Mouse (Mus musculus): ENCODE measurements at regions not wholly inside any gene's neighbourhood (a gene's known extent, or its start where the extent isn't known, plus 50 kb on each side); places are given as distances from the start of the nearest gene placed in this dataset.

DNA sequence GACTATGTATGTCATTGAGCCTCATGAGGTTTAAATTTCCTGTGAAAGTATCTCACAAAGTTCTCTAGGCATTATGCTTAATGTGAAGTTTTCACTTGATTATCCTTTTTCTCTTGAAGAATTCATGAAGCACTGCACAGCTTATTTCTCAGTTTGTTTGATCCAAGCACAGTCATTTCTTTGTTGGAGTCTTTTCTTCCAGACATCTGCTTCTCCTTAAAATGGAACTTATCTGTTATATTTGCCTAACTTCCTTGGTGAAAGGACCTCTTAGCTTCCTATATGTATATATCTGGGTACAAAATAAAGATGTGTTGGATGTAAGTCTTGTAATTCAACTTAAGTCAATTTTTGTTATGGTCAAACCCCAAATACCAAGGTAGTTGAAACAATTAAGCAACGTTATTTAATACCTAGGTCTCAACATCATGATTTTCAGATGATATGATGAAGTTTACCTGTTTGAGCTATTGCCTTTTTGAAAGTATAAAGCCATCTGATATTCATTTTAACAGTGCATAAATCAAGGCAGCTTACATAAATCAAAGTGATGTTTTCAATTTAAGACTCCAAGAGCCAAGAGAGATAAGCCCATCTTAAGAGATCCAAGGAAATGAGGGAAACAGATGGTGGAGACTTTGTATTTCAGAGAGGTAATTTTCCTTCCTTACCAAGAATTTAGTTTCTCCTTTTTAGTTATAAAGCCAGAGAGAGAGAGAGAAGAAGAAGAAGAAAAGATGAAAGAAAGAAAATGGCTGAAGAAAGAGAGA is 481.0 kb downstream of the Rfpl4b start:
- Histone ChIP-seq H3K36me3 (ENCODE audit: control insufficient read depth, insufficient read depth, low read length) (no peaks in the 10 kb centered on the region), H3K4me2 (no peak overlapping the region), H3K27me3 (ENCODE audit: control insufficient read depth, insufficient read depth, low read length) (no peaks in the 10 kb centered on the region), H3K27ac (ENCODE audit: low read depth, low read length) (no peak overlapping the region), H3K9ac (ENCODE audit: low read length) (no peak overlapping the region), H3K9me3 (ENCODE audit: control insufficient read depth, low read length) (no peaks in the 10 kb centered on the region), H3K4me1 (ENCODE audit: control insufficient read depth, insufficient read depth, low read length) (no peaks in the 10 kb centered on the region), H3K4me3 (ENCODE audit: low read depth, low read length) (no peak overlapping the region)
- 68% methylated on average over 1 of the region's 1 CpGs for WGBS
- no peak for DNase-seq (ENCODE audit: low spot score, missing footprints)
- no peak for ATAC-seq (ENCODE audit: low FRiP score)

DNA sequence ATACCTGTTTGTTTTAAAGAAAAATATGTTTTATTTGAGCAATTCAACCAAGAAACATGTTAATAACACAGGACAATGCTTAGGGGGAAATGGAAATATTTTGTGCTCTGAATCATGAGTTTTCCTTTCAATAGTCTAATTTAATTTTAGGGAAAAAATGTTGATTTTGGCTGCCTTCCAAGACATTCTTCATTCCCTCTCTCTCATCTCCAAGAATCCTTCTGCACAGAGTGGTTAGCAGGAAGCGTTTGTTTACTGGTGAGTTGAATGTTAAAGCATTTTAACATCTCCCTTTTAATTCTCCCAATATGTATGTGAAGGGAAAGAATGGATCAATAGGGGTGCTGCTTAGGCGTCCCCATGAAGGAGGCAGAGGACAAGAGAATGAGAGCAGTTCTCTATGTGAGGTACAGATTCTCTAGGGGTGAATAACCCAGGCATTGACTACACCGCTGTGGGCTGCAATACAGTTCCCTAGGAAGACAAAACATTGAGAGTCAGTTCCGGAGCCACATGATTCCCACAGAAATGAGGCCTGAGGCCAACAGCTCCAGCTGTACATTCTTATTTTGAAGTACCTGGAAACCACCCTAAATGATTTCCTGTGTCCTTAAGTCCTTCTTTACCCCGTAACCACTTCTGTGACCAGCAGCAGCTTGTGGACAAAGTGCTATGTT is 512.7 kb downstream of the Rfpl4b start:
- H3K27me3 ChIP-seq (ENCODE audit: control insufficient read depth, insufficient read depth, low read length), result no peaks in the 10 kb centered on the region
- WGBS, result 58% methylated on average over 5 of the region's 5 CpGs
- no peak for DNase-seq (ENCODE audit: low spot score, missing footprints)
- H3K4me1 ChIP-seq (ENCODE audit: control insufficient read depth, insufficient read depth, low read length), result no peaks in the 10 kb centered on the region
- H3K9ac ChIP-seq (ENCODE audit: low read length), result no peak overlapping the region
- no peaks in the 10 kb centered on the region for H3K9me3 ChIP-seq (ENCODE audit: control insufficient read depth, low read length)
- no peaks in the 10 kb centered on the region for H3K36me3 ChIP-seq (ENCODE audit: control insufficient read depth, insufficient read depth, low read length)
- H3K4me3 ChIP-seq (ENCODE audit: low read depth, low read length), result no peak overlapping the region
- ATAC-seq (ENCODE audit: low FRiP score), result no peak
- no peak overlapping the region for H3K27ac ChIP-seq (ENCODE audit: low read depth, low read length)
- no peak overlapping the region for H3K4me2 ChIP-seq

DNA sequence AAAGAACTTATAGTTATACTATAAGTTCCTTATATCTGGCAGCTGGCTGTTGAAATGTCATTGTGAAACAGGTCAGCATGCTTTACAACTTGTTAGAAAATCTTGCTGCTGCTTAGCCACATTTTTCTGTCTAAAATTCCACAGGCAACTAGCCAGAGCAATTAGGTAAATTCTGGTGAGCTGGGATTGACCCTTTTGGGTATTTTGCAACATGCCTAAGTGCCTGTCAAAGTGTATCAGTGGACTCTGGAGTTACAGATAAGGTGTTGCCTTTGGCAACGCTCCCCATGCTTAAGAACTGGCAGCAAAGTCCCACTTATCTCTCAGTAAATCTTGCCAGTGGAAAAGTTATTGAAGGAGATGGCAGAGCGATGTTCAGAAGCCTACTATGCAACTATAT is 525.9 kb downstream of the Rfpl4b start:
- 83% methylated on average over 2 of the region's 2 CpGs for WGBS
- ATAC-seq (ENCODE audit: low FRiP score) (no peak), DNase-seq (ENCODE audit: low spot score, missing footprints) (no peak)
- Histone ChIP-seq H3K27ac (ENCODE audit: low read depth, low read length) (no peak overlapping the region), H3K36me3 (ENCODE audit: control insufficient read depth, insufficient read depth, low read length) (no peaks in the 10 kb centered on the region), H3K4me1 (ENCODE audit: control insufficient read depth, insufficient read depth, low read length) (no peaks in the 10 kb centered on the region), H3K27me3 (ENCODE audit: control insufficient read depth, insufficient read depth, low read length) (no peaks in the 10 kb centered on the region), H3K4me3 (ENCODE audit: low read depth, low read length) (no peak overlapping the region), H3K9me3 (ENCODE audit: control insufficient read depth, low read length) (no peaks in the 10 kb centered on the region), H3K4me2 (no peak overlapping the region), H3K9ac (ENCODE audit: low read length) (no peak overlapping the region)

DNA sequence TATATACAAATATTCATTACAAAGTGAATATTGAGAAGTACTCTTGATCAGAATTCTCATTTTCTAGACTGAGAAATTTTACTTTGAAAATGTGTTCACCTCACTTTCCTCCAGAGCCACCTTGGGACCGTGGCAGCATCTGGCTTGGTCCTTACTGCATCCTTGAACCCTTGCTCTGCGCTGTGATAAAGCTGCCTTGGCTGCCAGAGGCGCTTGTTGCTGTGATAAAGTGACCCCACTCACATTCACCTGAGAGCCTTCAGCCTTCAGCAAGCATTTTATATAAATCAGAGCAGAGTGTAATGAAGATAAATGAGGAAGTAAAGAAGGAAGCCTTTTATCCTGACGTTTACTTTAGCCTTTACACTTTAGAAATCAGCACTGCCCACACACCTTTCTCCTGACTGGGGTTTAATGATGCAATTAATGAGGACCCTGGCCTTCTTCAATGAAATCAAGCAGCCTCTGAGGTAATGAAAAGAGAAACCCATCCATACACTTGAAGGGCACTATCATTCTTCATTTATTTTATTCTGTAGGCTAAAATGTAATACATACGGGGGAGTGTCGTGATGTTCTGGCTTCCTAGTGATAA is 532.8 kb downstream of the Rfpl4b start:
- 80% methylated on average over 6 of the region's 6 CpGs for WGBS

DNA sequence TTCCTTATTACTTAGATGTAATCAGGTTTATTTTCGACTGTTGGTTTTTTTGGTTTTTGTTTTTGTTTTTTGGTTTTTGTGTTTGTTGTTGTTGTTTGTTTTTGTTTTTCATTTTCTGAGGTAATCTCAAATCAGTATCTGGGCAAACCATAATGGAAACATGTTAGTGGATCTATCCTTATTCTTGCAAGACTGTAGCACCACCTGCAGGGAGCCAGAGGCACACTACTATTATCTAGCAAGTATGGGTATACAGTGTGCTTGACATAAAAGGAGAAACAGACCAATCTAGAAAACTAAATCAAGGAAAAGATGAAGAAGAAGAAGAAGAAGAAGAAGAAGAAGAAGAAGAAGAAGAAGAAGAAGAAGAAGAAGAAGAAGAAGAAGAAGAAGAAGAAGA is 552.4 kb downstream of the Rfpl4b start:
- H3K9me3 ChIP-seq (ENCODE audit: control insufficient read depth, low read length), result no peaks in the 10 kb centered on the region
- H3K36me3 ChIP-seq (ENCODE audit: control insufficient read depth, insufficient read depth, low read length), result no peaks in the 10 kb centered on the region
- peak; percentile 62 for DNase-seq (ENCODE audit: low spot score, missing footprints)
- WGBS, result 80% methylated on average over 1 of the region's 1 CpGs
- ATAC-seq (ENCODE audit: low FRiP score), result no peak
- no peaks in the 10 kb centered on the region for H3K4me1 ChIP-seq (ENCODE audit: control insufficient read depth, insufficient read depth, low read length)
- no peak overlapping the region for H3K4me2 ChIP-seq
- no peak overlapping the region for H3K4me3 ChIP-seq (ENCODE audit: low read depth, low read length)
- no peak overlapping the region for H3K27ac ChIP-seq (ENCODE audit: low read depth, low read length)
- no peaks in the 10 kb centered on the region for H3K27me3 ChIP-seq (ENCODE audit: control insufficient read depth, insufficient read depth, low read length)
- no peak overlapping the region for H3K9ac ChIP-seq (ENCODE audit: low read length)

More for the DNA sequence above, 532.8 kb downstream of the Rfpl4b start:
- Histone ChIP-seq H3K4me1 (ENCODE audit: control insufficient read depth, insufficient read depth, low read length) (no peaks in the 10 kb centered on the region), H3K4me2 (no peak overlapping the region), H3K27me3 (ENCODE audit: control insufficient read depth, insufficient read depth, low read length) (no peaks in the 10 kb centered on the region), H3K9ac (ENCODE audit: low read length) (no peak overlapping the region), H3K4me3 (ENCODE audit: low read depth, low read length) (no peak overlapping the region), H3K9me3 (ENCODE audit: control insufficient read depth, low read length) (no peaks in the 10 kb centered on the region), H3K27ac (ENCODE audit: low read depth, low read length) (no peak overlapping the region), H3K36me3 (ENCODE audit: control insufficient read depth, insufficient read depth, low read length) (no peaks in the 10 kb centered on the region)
- DNase-seq (ENCODE audit: low spot score, missing footprints) (no peak), ATAC-seq (ENCODE audit: low FRiP score) (no peak)

DNA sequence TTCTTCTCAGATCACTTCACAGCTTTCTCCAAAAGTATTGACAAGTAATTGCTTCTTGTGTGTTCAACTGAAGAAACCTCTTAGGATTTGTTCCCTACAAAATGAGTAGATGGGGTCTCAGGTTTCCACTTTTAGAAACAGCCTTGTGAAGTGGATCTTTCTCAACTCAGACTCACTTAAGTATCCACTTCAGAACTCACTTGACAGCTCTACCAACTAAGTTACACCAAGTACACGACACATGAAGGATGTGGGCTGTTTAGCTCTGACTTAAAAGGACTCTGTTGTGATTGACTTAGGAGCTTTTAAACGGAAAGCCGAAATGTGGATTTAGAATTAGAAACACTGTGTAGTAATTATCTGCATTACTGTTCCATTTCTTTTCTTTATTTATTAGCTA is 556.0 kb downstream of the Rfpl4b start:
- ATAC-seq (ENCODE audit: low FRiP score) (no peak), DNase-seq (ENCODE audit: low spot score, missing footprints) (no peak)
- no peaks in the 10 kb centered on the region for H3K4me1 ChIP-seq (ENCODE audit: control insufficient read depth, insufficient read depth, low read length)
- H3K4me2 ChIP-seq, result no peak overlapping the region
- no peaks in the 10 kb centered on the region for H3K36me3 ChIP-seq (ENCODE audit: control insufficient read depth, insufficient read depth, low read length)
- no peaks in the 10 kb centered on the region for H3K9me3 ChIP-seq (ENCODE audit: control insufficient read depth, low read length)
- no peak overlapping the region for H3K9ac ChIP-seq (ENCODE audit: low read length)
- H3K27me3 ChIP-seq (ENCODE audit: control insufficient read depth, insufficient read depth, low read length), result no peaks in the 10 kb centered on the region
- WGBS, result 81% methylated on average over 3 of the region's 3 CpGs
- H3K27ac ChIP-seq (ENCODE audit: low read depth, low read length), result no peak overlapping the region
- H3K4me3 ChIP-seq (ENCODE audit: low read depth, low read length), result no peak overlapping the region

DNA sequence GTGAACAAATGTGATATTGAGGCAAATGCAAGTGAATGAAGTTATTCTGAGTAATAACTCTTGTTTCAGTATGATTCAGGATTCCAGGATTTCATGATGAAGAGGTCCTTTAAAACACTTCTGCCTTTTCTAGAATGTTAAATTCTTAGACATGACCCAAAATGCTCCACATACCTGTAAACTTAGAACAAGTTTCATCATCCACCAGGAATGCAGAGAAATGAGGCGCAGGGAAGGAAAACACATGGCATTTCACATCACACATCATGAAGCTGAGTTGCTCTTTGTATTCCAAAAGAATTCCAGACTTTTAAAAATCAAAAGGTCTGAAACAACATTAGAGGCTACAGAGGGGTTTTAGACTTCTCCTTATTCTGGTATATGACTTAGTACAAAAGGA is 574.8 kb downstream of the Rfpl4b start:
- DNase-seq (ENCODE audit: low spot score, missing footprints) (no peak), ATAC-seq (ENCODE audit: low FRiP score) (no peak)
- Histone ChIP-seq H3K9ac (ENCODE audit: low read length) (no peak overlapping the region), H3K27ac (ENCODE audit: low read depth, low read length) (no peak overlapping the region), H3K36me3 (ENCODE audit: control insufficient read depth, insufficient read depth, low read length) (no peaks in the 10 kb centered on the region), H3K4me3 (ENCODE audit: low read depth, low read length) (no peak overlapping the region), H3K4me1 (ENCODE audit: control insufficient read depth, insufficient read depth, low read length) (no peaks in the 10 kb centered on the region), H3K9me3 (ENCODE audit: control insufficient read depth, low read length) (no peaks in the 10 kb centered on the region), H3K27me3 (ENCODE audit: control insufficient read depth, insufficient read depth, low read length) (no peaks in the 10 kb centered on the region), H3K4me2 (no peak overlapping the region)
- WGBS, result 84% methylated on average over 1 of the region's 1 CpGs

Data from midbrain, embryonic 11.5 days (tissue).